Mouse (Mus musculus): Measurements from ENCODE around the gene Adat3. TPM values are rescaled to one million over a fixed set of nuclear protein-coding genes. Genes with fewer than 3 reads are reported as not detected.
"Not testable (repeated sequence)": the region's sequence is repeated elsewhere in the genome, so short reads cannot be mapped to it uniquely, and the experiment has no call there.

Gene Adat3
- total RNA-seq, 2 experiments from 2014 or later, result 1.7 to 1.8 TPM

- DNase-seq (ENCODE audit: extremely low spot score in 1 of 2, low spot score in 1 of 2), result no peak
Observed at GRCm38 (mm10) chr10:80646936-80647335, 44.3 kb downstream of the Adat3 start.

DNA sequence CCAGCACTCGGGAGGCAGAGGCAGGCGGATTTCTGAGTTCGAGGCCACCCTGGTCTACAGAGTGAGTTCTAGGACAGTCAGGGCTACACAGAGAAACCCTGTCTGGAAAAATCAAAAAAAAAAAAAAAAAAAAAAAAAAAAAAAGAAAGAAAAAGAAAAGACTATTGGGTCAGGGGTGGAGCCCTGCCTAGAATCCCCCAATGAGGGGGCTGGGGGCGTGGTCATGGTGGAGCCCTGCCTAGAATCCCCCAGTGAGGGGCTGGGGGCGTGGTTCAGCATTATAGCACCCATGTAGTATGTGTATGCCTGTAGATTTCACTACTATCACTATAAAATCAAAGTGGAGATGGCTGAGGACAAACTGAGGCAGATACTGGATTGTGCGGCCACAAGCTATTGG lies 47.2 kb downstream of the Adat3 start:
- DNase-seq (ENCODE audit: extremely low spot score in 1 of 2, low spot score in 1 of 2), result not testable (repeated sequence)

- DNase-seq (ENCODE audit: extremely low spot score in 1 of 2, low spot score in 1 of 2), result no peak
Observed at GRCm38 (mm10) chr10:80650392-80650791, 47.7 kb downstream of the Adat3 start.

DNA sequence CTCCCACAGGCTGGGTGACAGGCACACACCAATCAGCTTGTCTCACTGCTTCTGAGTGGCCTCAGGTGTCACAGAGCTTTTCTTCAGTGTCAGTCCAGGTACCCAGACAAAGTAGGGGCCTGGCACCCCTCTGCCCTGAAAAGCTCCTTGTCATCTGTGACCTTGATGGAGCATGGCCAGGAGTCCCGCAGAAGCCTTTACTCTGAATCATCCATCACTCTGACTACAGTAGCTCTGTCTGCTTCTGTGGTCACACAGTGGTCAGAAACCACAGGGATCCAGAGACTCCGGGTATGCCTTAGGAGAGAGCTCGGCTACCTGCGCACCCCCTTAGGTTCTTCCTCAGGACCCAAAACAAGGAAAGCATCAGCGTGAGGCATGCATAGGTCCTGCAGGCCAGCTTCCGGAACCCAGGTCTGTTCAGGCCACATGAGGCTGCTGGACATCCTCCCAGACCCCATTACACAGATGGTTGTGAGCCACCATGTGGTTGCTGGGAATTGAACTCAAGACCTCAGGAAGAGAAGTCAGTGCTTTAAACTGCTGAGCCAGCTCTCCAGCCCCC lies 50.6 kb downstream of the Adat3 start:
- no peak for DNase-seq (ENCODE audit: extremely low spot score in 1 of 2, low spot score in 1 of 2)

- no peak for DNase-seq (ENCODE audit: extremely low spot score in 1 of 2, low spot score in 1 of 2)
Observed at GRCm38 (mm10) chr10:80654866-80655265, 52.2 kb downstream of the Adat3 start.

- DNase-seq (ENCODE audit: extremely low spot score in 1 of 2, low spot score in 1 of 2), result no peak
Observed at GRCm38 (mm10) chr10:80655406-80656129, 52.9 kb downstream of the Adat3 start.

GRCm38 (mm10) chr10:80656130-80656862 lies 53.6 kb downstream of the Adat3 start:
- peak; percentile 82 to 91 for DNase-seq (ENCODE audit: extremely low spot score in 1 of 2, low spot score in 1 of 2)

- DNase-seq (ENCODE audit: extremely low spot score in 1 of 2, low spot score in 1 of 2), result no peak
Observed at GRCm38 (mm10) chr10:80656863-80657623, 54.4 kb downstream of the Adat3 start, which contains the start of gene Btbd2. Gene Btbd2 (minus strand): TSS chr10:80657071.

Small RNA genes lying within 50 kb of the gene (microRNA-seq; reads per million reads assigned to microRNA genes)
- gene Mir6912, result 1.8 to 2.4 reads per million in 2 experiments

Other genes with a start within 250 kb of the Adat3 start
- gene Plk5, start 246.4 kb upstream of the Adat3 start, total RNA-seq (2021), result 10 to 100 TPM; 14.6 to 16.9 TPM
- 10 to 100 TPM; 18.9 to 19.3 TPM for gene Mex3d, start 215.2 kb upstream of the Adat3 start, total RNA-seq (2021)
- 100 to 1,000 TPM; 138 to 159 TPM for gene Mbd3, start 203.3 kb upstream of the Adat3 start, total RNA-seq (2021)
- 100 to 1,000 TPM; 520 to 551 TPM for gene Uqcr11, start 196.1 kb upstream of the Adat3 start, total RNA-seq (2021)
- gene Tcf3, start 169.2 kb upstream of the Adat3 start, total RNA-seq (2021), result 10 to 100 TPM; 26.9 to 32.1 TPM
- gene Onecut3, start 108.0 kb upstream of the Adat3 start, total RNA-seq (2021), result not detected
- under 1 TPM; 0.19 to 0.47 TPM for gene Atp8b3, start 63.8 kb upstream of the Adat3 start, total RNA-seq (2021)
- gene Rexo1, start 41.3 kb upstream of the Adat3 start, total RNA-seq (2021), result 10 to 100 TPM; 45.2 to 54.6 TPM
- gene Klf16, start 25.6 kb upstream of the Adat3 start, total RNA-seq (2021), result 10 to 100 TPM; 57.3 to 57.6 TPM
- gene Abhd17a, start 12.5 kb upstream of the Adat3 start, total RNA-seq (2021), result 100 to 1,000 TPM; 184 to 192 TPM
- 10 to 100 TPM; 44.1 to 45.5 TPM for gene Scamp4, start within 50 bp of the Adat3 start, total RNA-seq (2021)
- 1 to 10 TPM; 2.4 to 3.4 TPM for gene Gm49322, start 3.1 kb downstream of the Adat3 start, total RNA-seq (2021)
- gene Csnk1g2, start 20.0 kb downstream of the Adat3 start, total RNA-seq (2021), result 100 to 1,000 TPM; 208 to 236 TPM
- gene Btbd2, start 54.2 kb downstream of the Adat3 start, total RNA-seq (2021), result 100 to 1,000 TPM; 103 to 107 TPM
- 10 to 100 TPM; 45.0 to 50.9 TPM for gene Mknk2, start 75.2 kb downstream of the Adat3 start, total RNA-seq (2021)
- gene Mob3a, start 99.1 kb downstream of the Adat3 start, total RNA-seq (2021), result 10 to 100 TPM; 13.0 to 13.6 TPM
- 10 to 100 TPM; 46.4 to 61.7 TPM for gene Izumo4, start 99.3 kb downstream of the Adat3 start, total RNA-seq (2021)
- 100 to 1,000 TPM; 128 to 143 TPM for gene Ap3d1, start 139.4 kb downstream of the Adat3 start, total RNA-seq (2021)
- 10 to 100 TPM; 39.9 to 60.6 TPM for gene Dot1l, start 152.3 kb downstream of the Adat3 start, total RNA-seq (2021)
- gene Sf3a2, start 195.3 kb downstream of the Adat3 start, total RNA-seq (2021), result 10 to 100 TPM; 46.2 to 52.0 TPM
- gene Plekhj1, start 195.7 kb downstream of the Adat3 start, total RNA-seq (2021), result 10 to 100 TPM; 63.6 to 71.6 TPM
- gene Amh, start 202.4 kb downstream of the Adat3 start, total RNA-seq (2021), result 1 to 10 TPM; 2.3 to 3.2 TPM
- 1 to 10 TPM; 2.5 to 3.5 TPM for gene Jsrp1, start 210.6 kb downstream of the Adat3 start, total RNA-seq (2021)
- gene Oaz1, start 223.8 kb downstream of the Adat3 start, total RNA-seq (2021), result 100 to 1,000 TPM; 491 to 550 TPM
- gene Lingo3, start 241.2 kb downstream of the Adat3 start, total RNA-seq (2021), result 10 to 100 TPM; 38.3 to 39.9 TPM

All from layer of hippocampus, postnatal 25 days (tissue).